Mouse (Mus musculus): ENCODE results near the gene Neu1.
"Not testable (repeated sequence)": the region's sequence is repeated elsewhere in the genome, so short reads cannot be mapped to it uniquely, and the experiment has no call there.

Gene Neu1

DNA sequence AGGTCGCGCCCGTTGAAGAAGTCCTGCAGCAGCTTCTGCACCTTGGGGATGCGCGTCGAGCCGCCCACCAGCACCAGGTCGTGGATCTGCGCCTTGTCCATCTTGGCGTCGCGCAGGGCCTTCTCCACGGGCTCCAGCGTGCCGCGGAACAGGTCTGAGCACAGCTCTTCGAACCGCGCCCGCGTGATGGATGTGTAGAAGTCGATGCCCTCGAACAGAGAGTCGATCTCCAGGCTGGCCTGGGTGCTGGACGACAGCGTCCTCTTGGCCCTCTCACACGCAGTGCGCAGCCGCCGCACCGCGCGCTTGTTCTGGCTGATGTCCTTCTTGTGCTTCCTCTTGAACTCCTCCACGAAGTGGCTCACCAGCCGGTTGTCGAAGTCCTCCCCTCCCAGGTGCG is 39.8 kb downstream of the Neu1 start:
- not testable (repeated sequence) for DNase-seq

DNA sequence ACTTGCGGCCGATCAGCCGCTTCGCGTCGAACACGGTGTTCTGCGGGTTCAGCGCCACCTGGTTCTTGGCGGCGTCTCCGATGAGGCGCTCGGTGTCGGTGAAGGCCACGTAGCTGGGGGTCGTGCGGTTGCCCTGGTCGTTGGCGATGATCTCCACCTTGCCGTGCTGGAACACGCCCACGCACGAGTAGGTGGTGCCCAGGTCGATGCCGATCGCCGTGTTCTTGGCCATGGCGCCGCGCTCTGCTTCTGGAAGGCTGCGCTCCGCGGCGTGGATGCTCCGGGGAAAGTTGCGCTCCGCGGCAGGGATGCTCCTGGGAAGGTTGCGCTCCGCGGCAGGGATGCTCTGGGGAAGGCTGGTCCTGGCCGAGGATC is 40.6 kb downstream of the Neu1 start:
- not testable (repeated sequence) for DNase-seq

DNA sequence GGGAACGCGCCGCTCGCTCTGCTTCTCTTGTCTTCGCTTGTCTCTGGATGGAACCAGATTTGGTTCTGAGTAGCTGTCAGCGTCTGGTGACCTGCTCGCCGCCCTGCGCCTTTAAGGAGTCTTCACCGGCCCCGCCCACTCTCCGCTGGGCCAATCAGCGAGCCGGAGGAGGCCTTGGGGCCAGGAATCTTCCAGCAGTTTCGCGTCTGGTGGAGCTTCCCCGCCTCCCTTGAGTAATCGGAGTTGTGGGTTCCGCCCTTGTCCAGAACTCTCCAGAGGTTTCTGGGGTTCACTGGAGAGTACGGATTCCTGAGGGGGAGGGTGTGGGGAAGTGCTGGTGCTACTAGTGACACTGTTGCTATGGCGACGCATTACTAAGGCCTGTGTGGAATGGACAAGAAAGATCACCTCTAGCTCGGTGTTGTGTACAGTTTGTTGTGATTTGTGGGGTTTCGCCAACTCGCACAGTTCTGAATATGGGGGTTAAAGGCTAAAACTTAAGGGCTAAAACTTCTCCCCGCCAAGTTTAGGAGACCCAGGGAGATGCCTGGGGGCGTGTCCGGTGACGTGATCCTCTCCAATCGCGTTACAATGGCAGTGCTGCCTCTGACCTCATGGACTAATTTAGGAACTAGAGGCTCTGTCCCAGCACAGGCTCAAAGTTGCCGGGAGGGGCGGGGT is 41.2 kb downstream of the Neu1 start, which contains the start of the genes Hspa1a and Hspa1l:
Gene Hspa1a, minus strand, starts transcription at position 88 of the 681 bp plus-strand sequence.
Gene Hspa1l, plus strand, starts transcription at position 635 of the 681 bp plus-strand sequence.
- DNase-seq, result peak; percentile 81

DNA sequence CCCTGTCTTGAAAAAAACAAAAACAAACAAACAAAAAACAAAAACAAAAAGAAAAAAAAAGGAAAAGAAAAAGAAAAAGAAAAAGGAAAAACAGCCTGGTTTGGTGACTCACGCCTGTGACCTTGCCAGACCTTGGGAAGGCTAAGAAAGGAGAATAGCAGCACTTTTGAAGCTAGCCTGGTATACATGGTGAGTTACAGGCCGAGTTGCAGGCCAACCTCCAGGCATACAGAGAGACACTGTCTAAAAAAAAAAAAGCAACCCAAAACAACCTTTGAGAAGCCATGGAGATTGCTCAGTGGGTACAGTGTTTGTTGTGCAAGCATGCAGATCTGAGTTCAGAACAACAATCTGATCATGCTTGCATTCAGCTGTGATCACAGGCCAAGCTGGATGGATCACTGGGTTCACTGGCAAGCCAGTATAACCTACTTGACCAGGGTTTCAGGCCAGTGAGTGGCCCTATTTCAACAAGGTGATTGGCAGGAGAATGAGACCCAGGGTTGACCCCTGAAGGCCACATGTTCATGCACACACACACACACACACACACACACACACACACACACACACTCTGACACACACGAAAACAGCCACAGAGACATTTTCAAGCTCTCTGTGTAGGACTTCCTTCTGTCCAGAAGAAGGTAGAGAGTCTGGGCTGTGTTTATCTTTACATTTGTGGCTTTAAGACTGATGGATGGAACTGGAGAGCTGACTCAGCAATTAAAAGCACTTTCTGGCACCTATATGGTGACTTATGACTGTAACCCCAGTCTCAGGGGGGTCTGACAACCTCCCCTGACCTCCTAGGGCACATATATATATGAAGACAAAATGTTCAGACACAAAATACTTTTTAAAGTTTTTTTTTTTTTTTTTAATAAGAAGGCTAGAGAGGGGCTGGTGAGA is 44.8 kb downstream of the Neu1 start:
- DNase-seq, result no peak

DNA sequence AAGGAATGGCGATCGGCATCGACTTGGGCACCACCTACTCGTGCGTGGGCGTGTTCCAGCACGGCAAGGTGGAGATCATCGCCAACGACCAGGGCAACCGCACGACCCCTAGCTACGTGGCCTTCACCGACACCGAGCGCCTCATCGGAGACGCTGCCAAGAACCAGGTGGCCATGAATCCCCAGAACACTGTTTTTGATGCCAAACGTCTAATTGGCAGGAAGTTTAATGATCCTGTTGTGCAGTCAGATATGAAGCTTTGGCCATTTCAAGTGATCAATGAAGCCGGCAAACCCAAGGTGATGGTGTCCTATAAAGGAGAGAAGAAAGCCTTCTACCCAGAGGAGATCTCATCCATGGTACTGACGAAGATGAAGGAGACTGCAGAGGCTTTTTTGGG is 45.9 kb downstream of the Neu1 start:
- DNase-seq, result no peak

DNA sequence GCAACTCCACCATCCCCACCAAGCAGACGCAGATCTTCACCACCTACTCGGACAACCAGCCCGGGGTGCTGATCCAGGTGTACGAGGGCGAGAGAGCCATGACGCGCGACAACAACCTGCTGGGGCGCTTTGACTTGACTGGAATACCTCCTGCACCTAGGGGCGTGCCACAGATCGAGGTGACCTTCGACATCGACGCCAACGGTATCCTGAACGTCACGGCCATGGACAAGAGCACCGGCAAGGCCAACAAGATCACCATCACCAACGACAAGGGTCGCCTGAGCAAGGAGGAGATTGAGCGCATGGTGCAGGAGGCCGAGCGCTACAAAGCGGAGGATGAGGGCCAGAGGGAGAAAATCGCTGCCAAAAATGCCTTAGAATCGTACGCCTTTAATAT is 47.2 kb downstream of the Neu1 start:
- DNase-seq, result no peak

DNA sequence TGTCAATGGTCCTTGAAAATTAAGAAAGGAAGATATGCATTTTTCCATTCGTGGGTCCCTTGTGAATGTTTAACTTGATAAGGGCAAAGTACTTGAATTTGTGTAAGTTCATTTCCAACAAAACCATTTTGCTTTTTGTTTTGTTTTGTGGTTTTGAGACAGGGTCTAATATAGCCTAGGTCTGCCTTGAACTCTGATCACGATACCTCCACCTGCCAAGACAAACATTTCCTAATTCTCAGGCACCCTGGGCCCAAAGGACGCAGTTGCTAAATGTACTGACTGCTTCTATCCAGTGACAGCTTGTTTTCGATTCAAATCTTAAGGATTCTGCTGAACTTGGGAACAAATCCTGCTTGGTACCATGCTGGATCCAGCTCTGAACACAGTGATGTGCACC is 48.6 kb downstream of the Neu1 start:
- DNase-seq, result no peak

DNA sequence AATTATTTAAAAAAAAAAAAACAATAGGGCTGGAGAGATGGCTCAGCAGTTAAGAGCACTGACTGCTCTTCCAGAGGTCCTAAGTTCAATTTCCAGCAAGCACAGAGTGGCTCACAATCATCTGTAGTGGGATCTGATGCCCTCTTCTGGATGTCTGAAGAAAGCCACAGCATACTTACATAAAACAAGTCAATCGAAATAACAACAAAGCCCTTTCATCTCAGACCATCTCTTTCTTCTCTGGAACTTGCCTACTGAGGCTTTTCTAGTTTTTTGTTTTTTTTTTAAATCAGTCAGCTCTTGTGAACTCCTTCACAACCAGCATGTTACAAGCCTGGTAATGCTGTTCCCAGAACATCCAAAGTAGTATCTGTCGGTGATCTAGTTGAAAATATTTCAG is 49.6 kb downstream of the Neu1 start:
- DNase-seq, result no peak

DNA sequence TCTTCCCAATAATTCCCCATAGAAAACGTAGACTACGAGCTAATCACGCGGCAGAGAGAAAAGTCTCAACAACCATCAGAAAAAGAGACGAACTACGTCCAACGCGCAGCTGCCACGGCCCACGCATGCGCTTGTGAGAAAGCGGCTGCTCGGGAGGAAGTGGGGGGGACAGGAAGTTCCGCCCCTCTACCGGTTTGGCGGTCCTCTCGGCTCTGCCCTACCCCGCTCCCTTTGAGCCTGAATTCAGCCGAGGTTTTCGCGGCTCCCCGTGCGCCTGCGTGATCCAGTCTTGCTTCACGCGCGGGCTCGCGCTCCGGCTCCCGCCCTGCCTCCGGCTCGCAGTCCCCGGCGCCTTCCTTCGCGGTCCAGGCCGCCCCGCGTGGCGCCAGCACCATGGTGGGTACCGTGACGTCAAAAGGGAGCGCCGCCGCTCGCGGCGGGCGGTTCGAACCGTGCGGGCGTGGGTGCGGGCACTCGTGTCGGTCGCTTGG is 50.7 kb downstream of the Neu1 start, which contains the start of gene Lsm2:
Gene Lsm2, plus strand, starts transcription at position 173 of the 491 bp plus-strand sequence.
- DNase-seq, result peak; percentile 90

DNA sequence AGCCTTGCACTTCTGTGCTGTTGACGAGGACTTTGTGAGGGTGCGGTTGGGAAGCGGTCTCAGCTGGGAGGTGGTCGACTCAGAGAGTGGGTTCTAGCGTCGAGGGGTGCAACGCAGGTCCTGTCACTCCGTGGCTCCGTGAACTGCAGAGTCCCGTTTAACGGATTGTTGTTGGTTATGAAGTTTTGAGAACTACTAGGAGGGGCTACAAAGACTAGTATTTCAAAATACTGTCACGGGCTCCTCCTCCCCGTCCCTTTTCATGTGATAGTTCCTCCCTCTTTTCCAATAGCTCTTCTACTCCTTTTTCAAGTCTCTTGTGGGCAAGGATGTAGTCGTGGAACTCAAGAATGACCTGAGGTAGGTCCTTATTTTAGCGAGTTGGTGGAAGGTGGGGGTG is 51.3 kb downstream of the Neu1 start:
- DNase-seq, result no peak

DNA sequence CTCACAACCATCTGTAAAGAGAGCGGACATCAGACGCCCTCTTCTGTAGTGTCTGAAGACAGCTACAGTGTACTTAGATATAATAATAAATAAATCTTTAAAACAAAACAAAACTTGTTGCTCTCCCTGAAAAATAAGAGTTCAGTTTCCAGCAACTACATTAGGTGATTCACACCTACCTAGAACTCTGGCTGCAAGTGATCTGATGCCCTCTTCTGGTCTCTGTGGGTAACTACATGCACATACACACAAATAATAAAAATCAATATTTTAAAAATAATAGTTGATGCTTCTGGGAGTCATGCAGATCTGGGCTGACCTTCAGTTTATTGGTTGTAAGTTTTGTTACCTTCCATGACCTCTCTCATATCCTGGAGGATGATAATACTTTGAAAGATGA is 53.2 kb downstream of the Neu1 start:
- no peak for DNase-seq
